Mouse (Mus musculus): ENCODE results near the gene Dzip1.

Gene Dzip1

GRCm38 (mm10) chr14:118834313-118834712 is 90.9 kb downstream of the Dzip1 start:
- DNase-seq (ENCODE audit: low read depth, low spot score), result no peak

GRCm38 (mm10) chr14:118833241-118833640 is 92.0 kb downstream of the Dzip1 start:
- DNase-seq (ENCODE audit: low read depth, low spot score), result no peak

- no peak for DNase-seq (ENCODE audit: low read depth, low spot score)
These were observed 93.7 kb downstream of the Dzip1 start for GRCm38 (mm10) chr14:118831597-118831996.

GRCm38 (mm10) chr14:118829331-118830095 is 95.7 kb downstream of the Dzip1 start:
- no peak for DNase-seq (ENCODE audit: low read depth, low spot score)

DNA sequence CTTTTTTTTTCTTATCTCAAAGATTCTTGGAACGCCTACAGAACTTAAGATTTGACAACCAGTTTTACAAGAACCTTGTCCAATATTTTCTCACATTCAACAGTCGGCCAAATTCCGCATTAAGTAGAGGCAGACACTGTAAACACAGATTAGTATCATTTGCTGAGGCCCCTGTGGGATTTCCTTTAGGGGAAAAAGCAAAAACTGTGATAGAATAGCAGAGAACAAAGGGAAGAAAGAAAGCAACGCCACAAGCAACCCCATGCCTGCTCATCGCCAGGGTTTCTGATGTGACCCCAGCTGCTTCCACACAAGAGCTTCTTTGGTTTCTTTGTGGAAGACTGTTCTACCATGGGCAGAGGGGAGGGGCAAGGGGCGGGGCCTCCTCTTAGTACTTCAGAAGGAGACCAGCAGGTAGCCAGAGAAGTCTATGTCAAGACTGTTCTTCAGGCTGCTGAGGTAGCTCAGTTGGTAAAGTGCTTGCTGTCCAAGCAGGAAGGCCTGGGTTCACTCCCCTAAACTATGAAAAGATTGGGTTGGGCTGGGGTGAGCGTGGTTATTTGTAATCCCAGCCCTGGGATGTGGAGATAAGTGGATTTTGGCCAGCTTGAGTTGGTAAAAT is 97.9 kb downstream of the Dzip1 start:
- no peak for DNase-seq (ENCODE audit: low read depth, low spot score)

DNA sequence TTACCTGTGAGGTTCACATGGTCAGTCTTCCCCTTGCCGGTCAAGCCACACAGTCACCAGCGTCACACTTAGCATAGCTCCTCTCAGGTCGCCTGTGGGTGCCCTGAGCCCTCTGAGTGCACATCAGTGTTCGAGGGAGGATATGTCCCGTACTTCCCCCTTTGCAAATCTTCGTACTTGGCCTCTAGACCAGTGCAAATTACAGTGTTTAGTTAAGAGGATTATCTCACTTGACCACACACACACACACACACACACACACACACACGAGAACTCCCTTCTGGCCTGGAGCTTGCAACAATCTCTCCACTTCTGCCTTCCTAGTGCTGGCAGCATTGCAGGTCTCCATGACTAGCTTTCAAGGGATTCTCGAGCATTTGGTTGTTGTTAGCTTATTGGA is 98.9 kb downstream of the Dzip1 start:
- DNase-seq (ENCODE audit: low read depth, low spot score), result no peak

Data from c-Kit-negative CD71-positive TER-119-positive erythroid progenitor cells, embryonic 14.5 days (primary cell).